Mouse (Mus musculus) spleen, postnatal 36 days (tissue): ENCODE data around the gene Atp6ap1l.
"Not testable (repeated sequence)": the region's sequence is repeated elsewhere in the genome, so short reads cannot be mapped to it uniquely, and the experiment has no call there.

Experiments
- DNase-seq, 2 experiments: peaks; one replicate each; pipeline ENCODE4 v3.0.0; 2022; ENCODE audit warnings: low spot score in 2 of 2, mixed read lengths in 1 of 2

Gene Atp6ap1l

DNA sequence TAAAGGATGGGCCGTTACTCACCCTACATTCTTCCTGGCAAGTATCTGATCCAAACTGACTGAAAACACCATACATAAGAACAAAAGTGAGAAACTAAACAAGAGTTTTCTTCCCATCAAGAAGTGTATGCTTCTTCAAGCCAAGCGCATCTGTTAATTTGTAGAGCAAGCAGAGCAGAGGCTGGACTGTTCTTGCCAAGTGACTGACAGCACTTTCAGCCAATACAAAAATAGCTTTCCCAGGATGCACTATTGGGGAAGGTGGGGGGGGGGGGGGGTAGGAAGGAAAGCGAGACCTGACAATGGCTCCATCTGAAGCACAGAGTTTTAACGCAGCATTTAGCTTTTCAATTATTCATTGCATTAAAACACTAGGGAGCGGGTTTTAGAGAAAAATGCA is at the start of gene Atp6ap1l:
Atp6ap1l (minus strand) TSS at position 180 of the 400 bp plus-strand sequence.
- no peak for DNase-seq

DNA sequence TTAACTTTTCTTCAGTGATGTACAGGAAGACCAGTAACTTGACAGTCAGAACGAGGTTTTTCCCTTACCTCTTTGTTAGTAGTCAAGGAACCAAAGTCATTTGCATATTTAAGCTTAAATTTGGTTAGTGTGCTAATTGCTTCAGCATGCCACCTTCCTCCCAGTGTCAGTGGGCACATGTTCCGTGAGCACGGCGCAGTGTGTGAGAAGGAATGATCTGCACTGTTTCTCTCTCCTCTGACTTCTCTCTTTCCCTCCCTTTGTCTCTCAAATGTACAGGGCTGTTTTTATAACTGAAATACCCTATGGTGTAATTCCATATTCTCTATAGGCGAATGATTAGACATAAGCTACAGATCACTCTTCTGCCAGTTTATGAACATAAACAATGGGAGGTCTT is 34.4 kb upstream of the Atp6ap1l start:
- DNase-seq = no peak

DNA sequence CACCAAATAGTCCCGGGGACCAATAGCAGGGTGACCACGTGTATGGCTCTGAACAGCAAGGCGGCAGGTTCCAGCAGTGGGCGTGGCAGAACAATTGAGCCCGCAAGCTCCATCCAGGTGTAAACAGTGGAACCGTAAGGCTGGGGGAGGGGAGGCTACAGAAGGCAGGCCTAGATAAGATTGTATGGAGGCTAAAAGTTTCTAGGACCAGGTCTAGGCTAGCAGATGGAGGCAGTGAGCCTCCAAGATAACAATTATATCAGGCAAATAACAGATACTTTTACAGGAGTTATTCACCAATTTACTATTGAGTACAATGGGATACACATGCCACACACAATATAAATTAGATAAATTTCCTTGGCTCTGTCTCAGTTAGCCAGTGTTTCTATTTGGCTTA is 34.0 kb upstream of the Atp6ap1l start:
- DNase-seq = peak; percentile 13 to 36

DNA sequence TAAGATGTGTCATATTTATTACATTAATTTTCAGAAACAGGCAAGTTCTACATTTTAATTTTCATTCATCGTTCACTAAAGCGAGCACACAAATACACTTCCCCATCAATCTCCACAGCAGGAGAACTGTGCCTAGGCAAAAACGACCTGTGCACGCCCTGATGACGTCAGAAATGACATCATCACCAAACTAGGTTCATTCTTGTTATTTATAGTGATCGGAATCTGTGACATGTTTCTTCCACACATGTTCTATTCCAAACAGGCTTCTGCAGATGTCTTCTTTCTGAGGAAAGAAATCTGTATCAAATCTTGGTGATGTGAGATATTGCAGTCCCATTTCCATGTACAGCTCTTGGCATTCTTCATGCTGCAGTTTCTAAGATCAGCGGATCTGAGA is 30.7 kb upstream of the Atp6ap1l start:
- DNase-seq = no peak

DNA sequence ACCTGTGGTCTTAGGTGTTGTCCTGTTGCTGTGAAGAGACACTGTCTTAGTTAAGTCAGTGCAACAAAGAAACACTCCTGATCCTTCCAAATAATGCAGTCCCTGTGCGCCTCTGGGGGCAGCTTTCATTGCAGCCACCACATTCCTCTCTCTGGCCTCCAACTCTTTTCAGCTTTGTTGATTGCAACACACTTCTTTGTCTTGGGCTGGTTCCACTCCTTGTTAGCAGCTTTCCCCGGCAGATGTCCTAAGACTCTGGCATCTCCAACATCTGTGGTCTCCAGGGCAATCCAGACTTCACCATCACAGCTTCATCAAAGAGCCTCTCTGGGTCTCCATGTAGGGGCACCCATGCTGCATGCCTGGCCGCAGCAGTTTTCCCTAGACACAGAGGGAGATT is 28.1 kb upstream of the Atp6ap1l start:
- DNase-seq = no peak

DNA sequence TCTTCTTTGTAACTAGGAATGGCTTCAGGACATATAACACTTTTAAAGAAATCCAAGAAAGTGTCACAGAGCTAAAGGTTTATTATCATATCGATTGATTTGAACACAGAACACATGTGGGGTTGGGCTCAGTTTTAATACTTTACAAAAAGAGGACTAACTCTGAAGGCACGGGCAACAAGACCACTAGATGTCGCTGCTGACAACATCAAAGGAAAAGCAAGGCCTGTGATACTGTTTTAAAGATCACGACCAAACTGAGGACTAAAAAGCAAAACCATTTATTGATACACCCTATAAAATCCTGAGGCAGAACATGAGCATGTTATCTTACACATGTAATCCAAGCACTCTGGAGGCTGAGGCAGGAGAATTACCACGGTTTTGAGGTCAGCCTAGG is 24.7 kb upstream of the Atp6ap1l start:
- DNase-seq = peak; percentile 50 to 70

DNA sequence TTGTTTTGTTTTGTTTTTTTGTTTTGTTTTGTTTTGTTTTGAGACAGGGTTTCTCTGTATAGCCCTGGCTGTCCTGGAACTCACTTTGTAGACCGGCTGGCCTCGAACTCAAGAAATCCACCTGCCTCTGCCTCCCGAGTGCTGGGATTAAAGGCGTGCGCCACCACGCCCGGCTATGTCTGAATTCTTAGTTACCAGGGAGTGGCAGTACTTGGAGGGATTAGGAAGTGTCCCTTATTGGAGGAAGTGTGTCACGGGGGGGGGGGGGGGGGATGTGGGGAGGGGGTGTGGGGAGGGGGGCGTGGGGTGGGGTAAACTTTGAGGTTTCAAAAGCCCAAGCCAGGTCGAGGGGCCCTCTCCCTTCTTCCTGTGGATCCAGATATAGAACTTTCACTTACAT is 23.1 kb upstream of the Atp6ap1l start:
- DNase-seq = not testable (repeated sequence)

DNA sequence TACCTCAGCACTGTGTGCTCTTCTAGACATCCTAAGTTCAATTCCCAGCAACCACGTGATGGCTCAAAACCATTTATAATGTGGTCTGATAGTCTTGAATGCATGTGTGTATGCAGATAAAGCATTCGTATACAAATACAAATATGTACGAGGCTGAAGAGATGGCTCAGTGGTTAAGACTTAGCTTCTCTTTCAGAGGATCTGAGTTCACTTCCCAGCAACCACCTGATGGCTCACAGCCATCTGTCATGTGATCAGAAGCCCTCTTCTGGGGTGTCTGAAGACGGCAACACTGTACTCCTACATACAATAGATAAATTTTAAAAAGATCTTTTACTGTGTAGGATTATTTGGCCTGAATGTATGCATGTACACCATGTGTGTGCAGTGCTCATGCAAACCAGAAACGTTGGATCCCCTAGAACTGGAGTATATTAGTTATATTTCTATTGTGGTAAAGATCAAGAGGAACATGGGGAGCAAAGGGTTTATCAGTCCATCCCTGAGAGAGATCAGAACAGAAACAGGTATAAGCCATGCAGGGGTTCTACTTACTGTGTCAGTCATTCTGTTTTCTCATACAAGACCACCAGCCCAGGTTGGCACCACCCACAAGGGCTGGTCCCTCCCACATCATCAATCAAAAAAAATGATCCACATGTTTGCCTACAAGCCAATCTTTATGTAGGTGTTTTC is 21.9 kb upstream of the Atp6ap1l start:
- DNase-seq = no peak

DNA sequence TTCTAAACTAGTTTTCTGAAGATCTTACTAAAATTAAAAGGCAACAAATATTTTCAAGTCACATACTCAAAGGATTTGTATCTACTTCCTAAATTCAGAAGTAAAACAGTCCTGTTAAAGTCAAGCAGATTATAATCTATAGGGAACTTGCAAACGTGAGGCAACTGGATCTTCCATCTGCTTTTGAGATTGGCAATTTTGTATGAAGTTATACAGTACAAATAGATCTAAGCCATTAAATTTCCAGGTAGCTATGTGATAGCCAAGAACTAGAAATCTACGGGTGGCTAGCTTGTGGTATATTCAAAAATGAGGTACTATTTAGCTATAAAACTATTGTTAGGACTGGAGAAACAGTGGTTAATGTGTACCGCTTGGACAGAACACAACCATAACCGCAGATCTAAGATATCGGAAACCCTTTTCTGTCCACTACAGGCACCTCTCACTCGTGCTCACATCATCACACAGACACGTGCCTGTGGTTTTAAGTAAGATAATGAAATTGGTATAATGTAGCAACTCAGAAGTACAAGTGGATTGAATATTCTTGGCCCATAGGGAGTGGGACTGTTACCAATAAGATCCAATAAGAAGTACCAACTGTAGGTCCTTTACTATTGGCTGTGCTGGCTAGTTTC is 21.1 kb upstream of the Atp6ap1l start:
- DNase-seq = no peak

DNA sequence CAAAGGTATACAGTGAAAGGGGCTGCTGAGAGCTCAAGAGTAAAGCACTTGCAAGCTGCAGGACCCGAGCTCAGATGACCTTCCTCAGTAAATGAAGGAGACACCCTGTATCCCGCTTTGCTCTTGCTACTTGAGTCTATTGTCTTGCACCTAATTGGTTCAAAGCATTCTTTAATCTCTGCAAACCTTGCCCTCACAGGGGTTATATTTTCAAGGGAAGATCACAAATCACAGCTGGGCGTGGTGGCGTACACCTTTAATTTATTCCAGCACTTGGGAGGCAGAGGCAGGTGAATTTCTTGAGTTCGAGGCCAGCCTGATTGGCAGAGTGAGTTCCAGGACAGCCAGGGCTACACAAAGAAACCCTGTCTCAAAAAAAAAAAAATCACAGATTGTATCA is 20.0 kb upstream of the Atp6ap1l start:
- no peak for DNase-seq

DNA sequence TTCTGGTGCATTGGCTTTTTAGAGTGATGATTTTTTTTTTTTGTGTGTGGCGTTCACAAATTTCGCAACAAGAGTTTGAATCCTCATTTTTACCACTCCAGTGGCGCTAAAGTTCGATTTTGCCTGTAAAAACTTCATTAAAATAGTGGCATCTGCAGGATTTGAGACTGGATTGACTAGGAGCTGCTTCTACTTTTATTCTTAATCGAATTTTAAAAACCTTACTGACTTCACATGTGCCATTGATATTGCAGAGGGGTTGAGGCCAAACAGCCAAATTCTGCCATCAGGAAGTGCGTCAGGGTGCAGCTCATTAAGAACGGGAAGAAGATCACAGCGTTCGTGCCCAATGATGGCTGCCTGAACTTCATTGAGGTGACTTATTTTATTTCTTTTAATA is 18.9 kb upstream of the Atp6ap1l start:
- DNase-seq = no peak

DNA sequence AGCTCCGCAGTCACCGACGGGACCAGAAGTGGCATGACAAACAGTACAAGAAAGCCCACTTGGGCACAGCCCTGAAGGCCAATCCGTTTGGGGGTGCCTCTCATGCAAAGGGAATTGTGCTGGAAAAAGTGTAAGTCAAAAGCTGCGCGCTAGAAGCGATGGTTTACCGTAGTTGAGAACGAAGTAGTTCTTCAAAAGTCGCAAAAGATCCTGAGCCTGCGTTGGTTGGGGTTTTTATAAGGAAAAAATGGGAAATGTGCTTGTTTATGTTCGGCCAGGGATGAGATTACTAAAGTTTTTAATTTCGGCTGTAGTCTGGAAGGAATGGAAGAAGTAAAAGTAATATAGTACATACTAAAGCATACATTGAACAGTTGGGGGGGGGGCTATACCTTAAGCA is 18.5 kb upstream of the Atp6ap1l start:
- not testable (repeated sequence) for DNase-seq

DNA sequence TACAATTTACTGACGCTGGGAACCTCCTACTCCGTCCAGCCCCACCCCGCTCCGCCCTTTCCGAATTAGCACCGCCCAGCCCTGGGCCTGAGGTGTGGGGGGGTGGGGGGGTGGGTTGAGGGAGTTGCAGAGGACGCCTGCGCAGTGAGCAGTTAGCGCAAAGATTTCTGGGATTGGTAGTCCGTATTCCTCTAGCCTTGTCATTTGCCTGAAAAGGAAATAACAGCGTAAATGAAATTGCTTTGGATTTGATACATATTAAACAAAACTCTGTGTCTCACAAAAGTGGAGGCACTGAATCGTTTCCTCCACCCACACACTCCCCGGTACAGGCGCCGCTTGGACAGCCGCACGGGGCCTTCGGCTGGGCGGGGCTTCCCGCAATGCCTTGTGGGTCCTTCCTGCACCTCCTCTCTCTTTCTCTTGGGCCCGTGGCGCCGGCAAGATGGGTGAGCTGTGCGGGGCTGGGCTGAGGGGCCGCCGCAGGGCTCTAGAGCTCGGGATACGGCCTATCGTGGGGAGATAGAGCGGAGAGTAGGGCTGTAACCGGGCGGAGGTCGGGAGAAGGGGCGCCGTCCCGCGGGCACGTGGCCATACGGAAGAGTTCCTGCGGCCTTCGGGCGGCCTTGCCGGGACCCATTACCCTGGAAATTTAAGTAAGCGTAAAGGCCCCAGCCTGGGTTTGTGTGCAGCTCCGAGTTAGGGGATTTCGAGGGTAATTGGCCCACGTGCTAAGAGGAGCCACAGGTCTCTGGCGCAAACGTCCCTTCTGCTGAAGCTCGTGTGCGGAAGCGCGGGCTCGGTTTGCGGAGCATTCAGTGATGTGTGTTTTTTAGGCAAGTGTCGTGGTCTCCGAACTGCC is 17.8 kb upstream of the Atp6ap1l start, which contains the start of gene Rps23:
Rps23 (plus strand) TSS at position 208 of the 862 bp plus-strand sequence.
- DNase-seq = peak; percentile 86 to 89

DNA sequence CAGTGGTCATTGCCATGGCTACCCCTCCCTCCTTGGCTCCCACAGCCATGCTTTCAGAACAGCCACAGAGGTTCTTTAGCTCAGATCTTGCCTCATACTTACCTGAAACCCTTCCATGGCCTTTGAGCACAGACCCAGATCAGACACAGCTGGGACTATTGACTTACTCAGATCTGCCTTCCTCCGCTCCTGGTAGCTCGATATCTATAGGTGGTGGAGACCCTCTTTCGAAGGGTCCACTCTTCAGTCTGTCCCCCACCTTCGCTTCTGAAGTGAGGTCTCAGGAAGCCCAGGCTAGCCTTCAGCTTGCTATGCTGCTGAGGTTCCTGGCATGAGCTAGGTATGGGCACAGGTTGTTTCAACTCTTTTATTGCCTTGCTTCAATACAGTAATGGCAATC is 9.6 kb upstream of the Atp6ap1l start:
- no peak for DNase-seq

DNA sequence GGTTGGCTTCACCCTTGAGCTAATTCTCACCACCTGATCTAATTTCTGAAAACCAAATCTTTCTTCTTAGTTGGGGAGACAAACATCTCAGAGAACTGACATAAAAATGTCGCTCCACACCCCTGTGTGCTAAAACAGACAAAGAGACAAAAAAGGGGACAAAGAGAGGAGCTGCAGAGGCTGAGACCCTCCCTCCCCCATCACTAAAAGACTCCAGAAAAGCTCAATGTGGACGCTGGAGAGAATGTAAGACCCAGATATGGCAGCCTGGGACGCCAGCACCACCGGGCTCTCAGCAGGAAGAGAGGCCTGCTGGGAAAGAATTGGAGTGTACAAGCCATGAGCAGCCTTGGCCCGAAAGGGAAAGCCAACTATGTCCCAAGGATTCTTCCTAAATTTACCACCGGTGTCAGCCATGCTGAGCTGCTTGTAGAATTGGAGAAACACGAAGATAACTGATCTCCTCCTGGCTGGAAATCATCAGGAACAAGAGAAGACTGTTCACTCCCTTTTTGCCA is 8.6 kb upstream of the Atp6ap1l start:
- DNase-seq = no peak

DNA sequence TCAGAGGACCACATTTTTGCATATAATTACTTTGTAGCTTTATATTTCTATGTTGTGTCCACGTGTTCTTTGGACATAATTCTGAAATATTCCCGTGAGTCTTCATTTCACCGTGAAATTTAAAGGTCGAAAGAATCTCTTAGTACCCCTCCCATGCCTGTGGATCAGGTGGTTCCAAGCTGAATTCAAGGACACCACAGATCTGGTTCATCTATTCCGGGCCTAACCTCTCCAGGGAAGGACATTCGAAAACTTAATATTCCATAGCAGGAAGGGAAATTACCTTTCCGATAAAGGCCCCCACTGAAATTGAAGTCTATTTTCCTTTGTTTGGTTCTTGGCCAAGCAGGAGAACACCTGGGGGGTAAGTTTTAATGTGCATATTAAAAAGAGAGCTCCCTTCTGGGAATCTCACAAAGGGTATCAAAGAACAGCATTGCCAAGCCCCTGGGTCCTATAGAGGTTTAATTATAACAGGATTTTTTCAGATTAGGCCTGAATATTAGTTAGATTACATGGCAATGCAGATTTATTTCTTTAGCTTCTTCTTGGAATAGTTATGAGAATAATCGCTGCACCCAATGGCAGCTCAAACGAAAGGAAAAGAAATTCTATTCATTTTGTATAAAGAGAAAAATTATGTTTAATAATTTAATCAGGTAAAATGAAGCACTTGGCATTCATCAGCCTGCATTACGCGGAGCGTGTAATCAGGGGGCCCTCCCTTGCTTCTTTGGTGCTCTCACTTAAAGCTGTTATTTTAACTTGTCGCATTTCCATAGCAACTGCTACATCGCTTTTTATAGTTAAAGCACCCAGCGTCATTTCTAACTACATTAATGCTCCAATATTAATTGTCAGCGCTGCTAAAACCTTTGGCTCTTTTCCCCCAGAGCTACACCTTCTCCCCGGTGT is 7.9 kb upstream of the Atp6ap1l start:
- no peak for DNase-seq

DNA sequence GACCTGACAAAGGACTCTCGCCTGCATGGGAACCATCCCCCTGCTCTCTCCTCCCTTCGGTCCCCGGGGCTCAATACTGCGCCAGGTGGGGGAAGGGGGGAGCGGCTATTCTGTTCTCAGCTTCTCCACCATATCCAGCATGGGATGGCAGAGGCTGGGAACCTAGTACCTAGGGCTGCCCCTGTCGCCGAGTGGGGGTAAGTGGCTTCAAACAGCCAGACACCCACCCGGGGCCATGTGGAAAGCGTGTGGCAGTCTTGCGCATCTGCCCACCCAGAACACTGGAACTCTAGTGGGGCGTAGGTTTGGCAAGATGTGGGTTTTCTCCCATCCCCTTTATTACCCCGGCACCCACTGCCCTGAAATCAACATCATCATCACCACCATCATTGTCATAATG is 2.2 kb upstream of the Atp6ap1l start:
- no peak for DNase-seq

DNA sequence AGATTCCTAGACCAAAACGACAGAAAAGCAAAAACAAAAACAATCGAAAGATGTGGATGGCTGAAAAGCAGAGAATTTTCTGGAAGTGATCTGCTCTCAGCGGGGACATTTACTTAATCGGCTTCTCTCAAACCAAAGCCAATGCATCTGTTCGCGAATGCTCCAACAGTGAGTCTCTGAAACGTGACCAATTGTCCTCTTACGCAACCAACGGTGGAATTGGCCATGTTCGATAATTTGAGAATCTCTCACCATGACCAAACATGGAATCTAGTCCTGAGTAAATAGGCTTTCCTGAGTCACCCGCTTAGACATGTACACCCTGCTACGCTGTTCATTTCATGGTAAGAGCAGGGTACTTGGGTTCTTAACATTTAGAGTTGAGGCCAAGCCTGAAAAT is 8.3 kb downstream of the Atp6ap1l start:
- no peak for DNase-seq

DNA sequence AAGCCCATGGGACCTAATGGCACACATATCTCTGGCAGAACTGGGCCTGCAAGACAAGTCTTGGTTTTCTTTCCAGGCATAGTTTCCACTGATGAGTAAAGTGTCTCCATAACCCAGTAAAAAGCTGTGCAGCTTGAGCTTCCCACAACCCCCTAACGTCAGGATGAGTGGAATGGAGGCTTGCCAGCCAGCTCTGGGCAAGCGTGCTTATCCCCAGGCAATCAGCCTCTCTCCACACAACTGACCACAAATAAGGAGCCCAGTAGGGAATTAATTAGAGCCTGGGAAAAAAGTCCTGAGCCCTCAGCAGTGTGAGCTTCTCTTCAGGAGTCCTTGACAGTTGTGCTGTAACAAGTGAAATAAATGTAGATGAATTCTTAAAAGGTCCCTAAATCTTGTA is 9.1 kb downstream of the Atp6ap1l start:
- DNase-seq = no peak

DNA sequence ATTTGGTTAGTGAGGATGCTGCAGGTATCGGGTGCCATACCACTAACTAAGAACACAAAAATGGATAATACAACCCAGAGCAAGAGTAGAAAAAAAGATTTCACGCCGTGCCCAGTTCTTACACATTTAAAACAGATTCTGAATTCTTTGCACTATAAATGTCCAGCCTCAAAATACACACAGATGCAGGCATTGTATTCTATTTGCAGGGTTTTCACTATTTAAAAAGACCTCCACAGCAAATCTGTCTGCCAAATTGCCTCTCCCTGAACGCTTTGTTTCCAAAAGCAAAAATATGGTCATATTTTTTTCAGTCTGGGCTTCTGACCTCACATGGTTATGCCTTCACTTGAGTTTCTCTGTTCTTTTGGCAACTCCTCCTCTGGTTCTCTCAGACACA is 10.3 kb downstream of the Atp6ap1l start:
- DNase-seq = no peak

DNA sequence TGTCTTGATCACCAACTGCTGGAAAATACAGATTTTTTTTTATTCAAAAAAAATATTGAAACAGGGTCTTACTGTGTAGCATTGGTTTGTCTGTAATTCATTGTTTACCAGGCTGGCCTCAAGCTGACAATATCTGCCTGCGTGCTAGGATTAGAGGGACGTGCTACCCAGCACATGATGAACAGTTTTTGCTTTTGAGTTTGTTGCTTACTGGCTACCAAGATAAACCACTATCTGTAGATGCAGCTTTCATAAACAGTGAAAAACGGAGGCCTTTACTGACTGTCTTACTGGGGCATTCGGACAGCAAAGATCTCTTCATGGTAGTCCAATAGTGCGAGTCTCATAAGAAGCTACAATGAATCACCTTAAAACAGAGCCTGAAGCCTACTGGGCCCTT is 15.0 kb downstream of the Atp6ap1l start:
- DNase-seq = no peak
